Mouse (Mus musculus) inflammation-experienced regulatory T-cells, adult 6 months (primary cell): ENCODE results near the gene Fbxl21. TPM values are rescaled to one million over a fixed set of nuclear protein-coding genes. Genes with fewer than 3 reads are reported as not detected.

ENCODE experiments used
- ATAC-seq: one replicate; pipeline ENCODE4 v1.8.0; 2017
- polyA plus RNA-seq, 3 experiments: library from polyadenylated mRNA; unstranded; fragments of 100-300 nt; shearing (Covaris generic); gene quantifications; one replicate each; pipeline ENCODE4 v1.2.1; 2017

Fbxl21 gene
- polyA plus RNA-seq, 3 experiments from 2014 or later: 0.23 to 2.1 (median 1.5) TPM

DNA sequence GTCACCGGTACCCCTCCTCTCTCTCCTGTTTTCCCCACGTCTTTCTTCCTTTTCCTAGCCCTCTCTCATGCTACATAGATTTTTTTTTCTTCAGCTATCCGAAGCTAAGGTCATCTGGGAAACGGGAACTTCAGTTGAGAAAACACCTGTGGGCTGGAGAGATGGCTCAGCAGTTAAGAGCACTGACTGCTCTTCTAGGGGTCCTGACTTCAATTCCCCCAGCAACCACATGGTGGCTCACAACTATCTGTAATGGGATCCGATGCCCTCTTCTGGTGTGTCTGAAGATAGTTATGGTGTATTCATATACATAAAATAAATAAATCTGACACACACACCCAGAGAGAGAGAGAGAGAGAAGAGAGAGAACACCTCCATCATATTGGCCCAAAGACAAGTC lies 13.3 kb downstream of the Fbxl21 start:
- ATAC-seq: no peak

- no peak for ATAC-seq
These were observed 14.8 kb downstream of the Fbxl21 start for GRCm38 (mm10) chr13:56537026-56537425.

- no peak for ATAC-seq
These were observed 17.6 kb downstream of the Fbxl21 start for GRCm38 (mm10) chr13:56539846-56540245.

DNA sequence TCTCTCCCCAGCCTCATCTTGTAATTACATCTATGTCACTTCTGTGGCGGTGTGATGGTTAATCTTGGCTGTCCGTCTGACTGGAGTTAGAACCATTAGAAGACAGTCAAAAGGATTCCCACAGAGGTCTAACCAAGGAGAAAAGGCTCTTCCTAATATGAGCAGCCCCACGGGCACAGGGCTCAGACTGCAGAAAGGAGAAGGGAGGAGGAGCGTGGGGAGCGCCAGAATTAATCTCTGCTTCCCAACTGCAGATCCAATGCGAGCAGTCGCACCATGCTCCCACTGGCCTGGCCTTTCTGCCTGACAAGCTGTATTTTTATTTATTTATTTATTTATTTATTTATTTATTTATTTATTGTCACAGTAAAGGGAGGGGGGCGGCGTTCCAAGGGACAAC lies 21.5 kb downstream of the Fbxl21 start:
- ATAC-seq: no peak

GRCm38 (mm10) chr13:56544956-56545355 lies 22.7 kb downstream of the Fbxl21 start:
- ATAC-seq: no peak

- no peak for ATAC-seq
These were observed 26.1 kb downstream of the Fbxl21 start, which contains the start of gene Lect2 for GRCm38 (mm10) chr13:56548401-56548800. Gene Lect2 (minus strand): TSS chr13:56548502.

DNA sequence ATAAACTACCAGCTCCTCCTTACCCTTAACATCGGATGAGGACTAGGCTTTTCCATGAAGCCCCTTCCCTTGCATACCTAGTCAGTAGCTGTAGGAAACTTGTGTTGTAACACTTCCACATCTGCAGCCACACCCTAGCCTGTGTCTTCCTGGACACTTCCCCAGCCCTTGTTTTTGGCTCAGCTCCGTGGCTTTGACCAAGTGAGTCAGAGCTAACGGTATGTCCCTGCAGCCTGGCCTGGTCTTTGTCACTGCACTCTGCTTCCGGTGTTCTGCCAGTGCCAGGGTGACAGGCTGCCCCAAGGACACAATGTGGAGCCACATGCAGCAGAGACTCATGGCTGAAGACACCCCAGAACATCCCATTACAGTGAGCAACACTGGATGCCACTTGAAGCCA lies 27.1 kb downstream of the Fbxl21 start:
- ATAC-seq: no peak

GRCm38 (mm10) chr13:56550574-56550973 lies 28.3 kb downstream of the Fbxl21 start:
- no peak for ATAC-seq

DNA sequence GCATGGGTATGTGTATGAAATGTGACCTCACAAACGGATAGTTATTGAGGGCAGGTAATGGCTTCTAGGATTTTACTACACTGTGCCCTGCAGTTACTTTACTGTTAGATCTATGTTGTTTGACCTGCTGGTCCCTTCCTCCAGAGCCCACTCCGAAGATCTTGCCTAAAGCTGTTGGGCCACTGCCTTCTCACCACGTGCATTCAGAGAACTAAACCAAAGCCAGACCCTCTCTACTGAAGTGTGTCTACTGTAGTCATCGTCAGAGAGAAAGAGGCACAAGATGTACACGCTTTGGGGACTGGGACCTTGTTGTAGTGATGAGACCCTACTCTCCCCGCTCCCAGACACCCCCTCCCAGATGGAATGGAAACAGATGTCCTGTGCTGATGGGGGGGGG lies 29.4 kb downstream of the Fbxl21 start:
- ATAC-seq: no peak

GRCm38 (mm10) chr13:56553923-56554322 lies 31.7 kb downstream of the Fbxl21 start:
- no peak for ATAC-seq

- no peak for ATAC-seq
These were observed 32.1 kb downstream of the Fbxl21 start for GRCm38 (mm10) chr13:56554409-56554808.

GRCm38 (mm10) chr13:56555957-56556356 lies 33.7 kb downstream of the Fbxl21 start:
- ATAC-seq: no peak

DNA sequence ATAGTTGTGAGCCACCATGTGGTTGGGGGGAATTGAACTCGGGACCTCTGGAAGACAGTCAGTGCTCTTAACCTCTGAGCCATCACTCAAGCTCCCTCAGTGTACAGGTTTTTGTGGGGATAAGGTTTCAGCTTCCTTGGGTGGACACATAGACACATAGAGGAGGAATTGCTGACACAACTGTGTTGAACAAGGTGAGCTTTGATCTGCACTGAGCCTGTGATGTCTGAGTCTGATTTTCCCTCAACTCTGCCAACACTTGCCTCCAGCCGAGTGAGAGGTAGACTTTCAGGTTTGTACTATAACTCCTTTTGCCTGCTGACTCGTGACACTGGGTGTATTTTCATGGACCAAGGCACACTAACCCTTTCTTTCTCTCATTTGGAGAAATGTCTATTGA lies 34.4 kb downstream of the Fbxl21 start:
- no peak for ATAC-seq

GRCm38 (mm10) chr13:56558811-56559210 lies 36.5 kb downstream of the Fbxl21 start:
- no peak for ATAC-seq

DNA sequence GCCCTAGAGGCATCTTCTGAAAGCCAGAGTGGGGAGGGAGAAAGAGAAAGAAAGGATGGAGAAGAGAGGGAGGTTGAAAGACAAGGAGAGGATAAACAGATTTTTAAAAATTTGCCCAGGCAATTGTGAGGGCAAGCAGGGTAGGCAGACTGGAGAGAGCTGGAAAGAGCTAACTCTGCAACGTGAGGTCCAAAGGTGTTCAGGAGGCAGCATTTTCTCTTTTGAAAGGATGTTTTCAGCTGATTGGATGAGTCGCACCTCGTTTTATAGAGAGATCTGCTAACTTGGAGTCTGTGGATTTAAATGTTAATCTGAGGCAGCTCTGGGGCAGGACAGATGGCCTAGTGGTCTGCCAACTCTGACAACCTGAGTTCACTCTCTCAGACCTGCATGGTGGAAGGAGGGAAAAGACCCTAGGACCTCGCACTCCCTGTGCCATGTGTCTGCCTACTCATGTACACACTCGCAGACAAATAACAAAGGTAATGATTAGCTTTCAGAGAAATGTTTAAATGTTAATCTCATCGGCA lies 37.6 kb downstream of the Fbxl21 start:
- no peak for ATAC-seq

DNA sequence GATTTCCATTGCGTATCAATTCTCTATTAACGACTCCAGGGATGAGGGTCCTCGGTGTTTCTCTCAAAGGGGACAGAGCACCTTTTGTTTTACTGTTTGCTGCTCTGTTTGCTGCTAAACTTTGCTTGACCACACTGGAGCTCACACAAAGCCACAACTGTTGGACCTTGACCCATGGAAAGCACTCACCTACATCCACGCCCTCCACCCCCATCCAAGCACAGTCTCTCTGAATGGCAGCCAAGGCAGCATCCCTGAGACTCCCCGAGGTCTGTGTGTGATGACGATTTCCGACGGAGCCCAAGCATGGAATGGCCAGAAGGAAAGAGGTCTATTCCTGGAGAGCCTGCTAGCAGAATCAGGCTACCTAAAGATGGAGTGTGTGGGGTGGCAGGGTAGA lies 38.9 kb downstream of the Fbxl21 start:
- ATAC-seq: no peak

DNA sequence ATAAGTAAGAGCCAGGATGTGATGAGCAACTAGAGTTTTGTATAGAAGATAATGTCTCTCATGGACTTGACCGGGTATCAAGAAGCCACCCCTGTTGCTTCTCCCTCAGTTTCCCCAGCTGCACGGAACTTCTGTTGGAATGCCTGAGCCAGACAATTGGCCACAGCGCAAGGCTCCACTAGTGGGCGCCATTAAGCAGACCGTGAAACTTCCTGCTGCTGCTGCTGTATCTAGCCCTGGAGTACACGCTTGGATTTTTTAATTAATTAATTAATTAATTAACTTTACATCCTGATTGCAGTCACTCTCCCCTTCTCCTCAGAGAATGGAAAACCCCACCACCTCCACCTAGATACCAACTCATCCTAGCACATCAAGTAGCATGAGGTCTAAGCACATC lies 40.8 kb downstream of the Fbxl21 start:
- ATAC-seq: no peak

DNA sequence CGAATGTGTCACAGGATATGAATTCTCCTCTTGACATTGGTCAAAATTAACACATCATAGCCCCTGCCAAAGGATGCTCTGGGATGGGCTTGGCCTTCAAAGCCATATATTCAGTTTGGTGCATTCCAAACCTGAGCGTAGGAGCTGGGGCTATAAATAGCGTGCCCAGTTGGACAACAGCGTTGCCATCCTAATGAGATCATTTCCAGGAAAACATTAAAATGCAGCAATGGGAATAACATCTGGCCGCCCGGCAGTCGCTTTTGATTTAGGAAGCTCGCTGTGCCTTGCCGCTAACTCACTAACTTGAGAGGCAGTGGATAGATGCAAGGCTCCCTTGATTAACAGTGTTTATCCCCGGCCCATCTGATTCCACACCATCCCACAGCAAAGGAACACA lies 44.1 kb downstream of the Fbxl21 start:
- no peak for ATAC-seq

DNA sequence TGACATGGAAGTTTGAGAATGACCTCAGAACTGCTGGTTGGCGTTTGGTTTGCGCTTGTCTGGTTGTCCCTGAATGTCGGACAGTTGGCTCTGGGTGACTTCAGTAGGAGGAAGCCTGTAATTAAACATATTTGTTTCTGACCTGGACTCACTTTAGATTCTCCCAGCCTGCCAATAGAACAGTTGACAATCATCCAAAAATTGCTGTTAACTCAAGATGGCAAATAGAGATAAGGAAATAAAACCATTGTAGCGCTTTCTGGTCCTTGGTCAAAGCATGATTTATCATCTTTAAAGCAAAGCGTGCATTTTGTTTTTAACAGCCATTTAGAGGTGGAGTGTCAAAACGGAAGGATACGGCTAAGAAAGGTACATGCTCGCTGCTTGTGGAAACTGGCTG lies 49.4 kb downstream of the Fbxl21 start:
- no peak for ATAC-seq

DNA sequence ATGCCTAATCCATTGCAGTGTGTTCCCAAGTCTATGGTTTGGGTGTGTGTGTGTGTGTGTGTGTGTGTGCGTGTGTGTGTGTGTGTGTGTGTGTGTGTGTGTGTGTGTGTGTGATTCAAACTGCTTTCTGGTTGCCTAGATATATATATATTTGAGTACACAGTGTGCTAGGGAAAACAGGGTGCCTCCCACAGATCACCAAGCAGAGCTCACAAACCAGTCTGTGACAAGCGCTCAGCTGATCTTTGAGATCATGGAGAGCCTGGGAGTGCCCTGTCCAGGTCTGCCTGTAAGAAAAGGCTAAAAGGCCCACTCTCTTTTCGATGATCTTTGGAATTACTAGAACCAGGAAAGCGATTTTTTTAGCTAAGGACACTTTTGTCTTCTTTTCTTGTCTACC lies 52.8 kb downstream of the Fbxl21 start:
- no peak for ATAC-seq

DNA sequence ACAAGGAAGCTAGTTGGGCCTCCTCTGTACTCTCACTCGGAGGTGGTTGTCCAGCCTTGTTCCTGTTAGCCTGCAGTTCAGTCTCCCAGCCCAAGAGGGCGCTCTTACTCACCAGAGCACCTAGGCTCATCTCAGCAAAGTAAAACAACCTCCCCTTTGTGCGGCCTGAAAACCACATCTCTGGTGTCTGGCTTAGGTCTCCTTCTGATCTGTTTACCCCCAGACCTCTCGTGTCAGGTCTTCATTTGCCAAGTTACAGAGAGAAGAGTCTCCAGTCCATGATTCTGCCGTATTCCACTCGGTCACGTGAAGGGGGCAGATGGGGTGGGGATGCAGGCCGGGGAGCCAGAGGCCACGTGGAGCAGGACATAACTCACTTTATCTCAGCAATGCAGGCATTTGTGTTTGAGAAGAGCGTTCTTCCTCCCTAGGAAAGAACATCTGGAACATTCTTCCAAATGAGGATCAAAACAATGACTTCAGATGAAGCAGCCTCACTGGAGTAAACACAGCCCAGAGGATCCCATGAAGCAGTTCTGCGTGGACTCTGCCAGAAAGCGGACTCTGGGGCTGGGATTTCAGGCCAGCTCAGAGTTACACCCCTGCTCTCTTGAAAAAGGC lies 53.5 kb downstream of the Fbxl21 start:
- ATAC-seq: no peak

DNA sequence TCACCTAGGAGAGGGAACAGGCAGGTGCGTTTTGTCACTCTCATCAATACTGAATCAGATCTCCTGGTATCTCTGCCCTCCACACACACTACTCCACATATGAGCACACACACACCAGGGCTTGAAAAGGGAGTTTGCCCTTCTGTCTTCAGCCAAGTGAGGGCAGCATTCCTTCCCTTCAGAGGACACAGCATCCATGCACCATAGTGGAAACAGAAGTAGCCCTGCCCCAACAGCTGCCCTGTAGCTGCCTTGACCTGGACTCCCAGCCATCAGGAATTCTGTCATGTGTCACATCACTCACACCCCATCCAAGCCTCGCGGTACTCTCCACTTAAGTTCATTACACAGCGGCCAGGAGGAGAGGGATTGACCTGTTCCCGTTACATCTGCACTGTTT lies 55.8 kb downstream of the Fbxl21 start:
- no peak for ATAC-seq

DNA sequence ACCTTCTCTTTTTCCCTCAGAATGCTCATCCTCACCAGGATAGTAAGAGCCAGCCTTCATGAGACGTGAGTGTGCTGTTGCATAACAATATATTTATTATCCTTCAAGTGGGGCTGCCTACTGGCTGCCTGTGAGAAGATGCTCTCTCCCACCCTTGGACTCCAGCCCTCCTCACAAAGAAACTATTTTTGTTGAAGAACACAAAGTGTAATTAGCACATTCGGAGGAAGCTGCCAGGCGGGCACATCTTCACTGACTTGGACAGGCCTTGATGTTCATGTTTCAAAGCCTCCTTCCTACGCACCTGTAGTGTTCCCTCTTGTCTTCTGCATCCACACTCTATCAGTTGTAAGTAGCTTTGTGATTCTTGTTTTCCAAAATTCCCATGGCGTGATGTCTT lies 58.2 kb downstream of the Fbxl21 start:
- ATAC-seq: no peak

DNA sequence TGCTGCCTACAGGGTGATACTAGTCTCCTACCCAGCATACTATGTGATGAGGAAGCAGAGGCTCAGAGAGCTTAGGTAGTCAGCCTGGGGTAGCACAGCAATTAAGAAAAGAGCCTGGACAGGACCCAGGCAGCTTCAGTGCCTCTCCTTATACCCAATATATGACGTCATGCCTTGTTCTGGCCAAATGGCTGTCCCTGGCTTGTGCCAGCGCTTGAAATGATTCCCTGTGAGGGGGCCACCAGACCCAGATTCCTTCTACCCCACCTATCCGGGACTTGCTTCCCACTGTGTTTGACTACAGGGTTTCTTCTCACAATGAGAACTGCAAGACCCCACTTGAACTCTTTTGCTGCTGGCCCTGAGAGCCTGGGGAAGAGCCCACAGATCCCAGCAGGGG lies 59.2 kb downstream of the Fbxl21 start:
- no peak for ATAC-seq

DNA sequence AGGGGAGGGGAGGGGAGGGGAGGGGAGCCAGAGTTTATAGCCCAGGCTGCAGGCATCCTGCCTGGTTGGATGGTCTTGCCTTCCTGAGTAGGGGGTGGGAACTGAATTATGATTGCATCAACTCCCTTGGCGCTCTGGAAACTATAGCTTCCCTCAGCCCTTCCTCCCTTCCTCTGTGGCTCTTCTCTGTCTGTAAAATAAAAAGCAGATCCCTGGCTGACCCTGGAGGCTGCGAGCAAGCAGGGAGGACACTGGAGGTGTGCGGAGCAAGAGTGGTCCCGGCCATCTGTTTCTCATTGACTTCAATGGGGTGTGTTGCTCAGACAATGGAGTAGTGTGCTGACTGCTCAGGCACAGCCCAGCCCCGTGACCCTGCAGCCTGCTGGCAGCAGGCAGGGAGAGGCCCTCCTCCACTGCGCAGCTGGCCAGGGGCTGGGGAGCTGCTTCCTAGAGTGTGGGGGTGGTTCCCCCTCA lies 59.7 kb downstream of the Fbxl21 start:
- ATAC-seq: no peak
